Mouse (Mus musculus) mouse trophoblast stem cell (cell line): ENCODE measurements around the gene Mecr.
"Not testable (repeated sequence)": the region's sequence is repeated elsewhere in the genome, so short reads cannot be mapped to it uniquely, and the experiment has no call there.

Source experiments
- in situ Hi-C, 2 experiments: fragments of 300-500 bp; cut with MseI, MboI; formaldehyde crosslinking; loops; 2 replicates in 1 of 2; 3 replicates in 1 of 2; pipeline ENCODE4 v1.15.1; 2025

The Mecr gene

DNA sequence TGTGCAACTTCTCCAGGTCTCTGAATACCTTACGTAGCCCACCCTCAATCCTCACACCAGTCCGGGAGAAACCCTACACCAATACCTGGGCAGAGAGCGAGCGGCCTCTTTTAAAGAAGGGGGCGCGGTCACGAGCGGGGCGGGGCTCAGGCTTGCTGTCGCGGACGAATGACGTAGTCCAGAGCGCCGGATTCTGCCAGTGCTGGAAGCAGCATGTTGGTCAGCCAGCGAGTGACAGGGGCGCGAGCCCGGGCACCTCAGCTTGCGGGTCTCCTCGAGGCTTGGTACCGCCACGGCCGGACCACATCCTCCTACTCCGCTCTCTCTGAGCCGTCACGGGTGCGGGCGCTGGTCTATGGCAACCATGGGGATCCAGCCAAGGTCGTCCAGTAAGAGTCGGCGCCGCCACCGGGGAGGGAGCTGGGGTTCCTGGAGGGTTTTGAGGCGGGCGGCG is at the start of gene Mecr:
Gene Mecr (plus strand): TSS at position 181 of the 454 bp plus-strand sequence.
- in situ Hi-C loops, result no loop called here

DNA sequence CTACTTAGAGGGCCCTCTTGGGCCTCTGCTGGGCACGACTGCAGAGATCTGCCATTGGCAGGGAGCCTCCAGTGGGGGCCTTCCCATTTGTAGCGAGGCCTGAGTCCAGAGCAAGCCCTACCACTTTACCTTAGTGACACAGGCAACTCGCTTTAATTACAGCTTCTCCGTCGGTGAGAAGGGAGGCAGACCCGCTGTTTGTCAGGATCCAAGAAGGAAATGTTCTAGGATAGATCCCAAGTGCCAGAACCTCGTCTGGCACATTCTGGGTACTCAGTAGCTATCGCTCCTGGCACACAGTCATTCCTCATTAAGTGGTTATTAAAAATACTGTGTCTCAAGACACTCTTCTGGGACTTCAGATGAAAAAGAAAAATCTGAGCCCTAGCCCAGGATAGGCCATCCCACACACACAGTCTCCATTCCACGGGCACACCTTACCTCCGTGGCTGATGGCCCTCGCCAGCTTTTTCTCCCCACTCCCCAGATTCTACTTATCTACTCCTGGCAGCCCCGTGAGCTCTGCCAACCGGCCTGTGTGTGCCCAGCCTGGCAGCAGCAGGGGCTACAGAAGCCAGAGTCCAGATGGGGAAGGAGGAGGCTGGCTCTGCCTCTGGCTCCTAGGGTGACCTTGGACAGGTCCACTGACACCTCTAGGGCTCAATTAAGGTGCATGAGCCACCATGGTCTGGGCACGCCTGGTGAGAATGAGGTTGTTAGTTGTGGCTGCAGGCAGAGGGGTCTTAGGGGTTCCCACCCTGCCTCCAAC is 46.8 kb upstream of the Mecr start:
- in situ Hi-C loops, result no loop called here

DNA sequence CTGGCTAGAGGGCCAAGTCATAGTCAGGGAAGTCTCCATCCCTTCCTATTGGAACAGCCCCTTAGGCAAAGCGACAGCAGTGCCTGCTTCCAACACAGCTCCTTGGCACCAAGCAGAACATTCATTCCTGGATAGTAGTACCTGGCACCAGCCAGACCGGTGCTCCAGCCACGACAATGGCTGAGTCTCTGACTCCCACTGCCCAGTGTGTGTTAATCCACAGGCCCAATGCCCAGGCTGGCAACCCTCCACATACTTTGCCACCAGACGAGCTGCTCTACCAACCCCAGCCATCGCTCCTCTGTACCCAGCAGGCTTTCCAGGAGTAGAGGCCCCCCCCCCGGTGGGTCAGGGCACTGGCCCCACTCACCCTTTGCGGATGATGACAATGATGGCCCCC is 45.8 kb upstream of the Mecr start:
- in situ Hi-C loops, result no loop called here

DNA sequence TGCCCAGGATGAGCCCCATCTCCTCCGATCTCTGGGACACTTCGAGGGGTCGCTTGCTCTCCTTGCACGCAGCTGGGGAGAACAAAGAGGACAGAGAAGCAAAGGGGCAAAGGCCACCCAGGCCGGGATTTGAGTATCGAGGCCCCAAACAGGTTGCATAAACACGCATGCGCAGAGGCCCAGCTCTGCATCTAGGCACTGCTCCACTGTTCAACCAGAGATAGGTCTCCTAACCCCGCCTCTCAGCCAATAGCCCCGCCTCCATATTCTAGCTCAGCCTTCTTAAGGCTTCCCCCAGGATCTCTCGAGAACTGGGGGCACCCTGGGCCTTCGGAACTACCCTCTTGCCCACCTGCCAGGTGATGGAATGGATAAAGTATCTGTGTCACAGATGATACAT is 45.4 kb upstream of the Mecr start:
- in situ Hi-C loops, result no loop called here

DNA sequence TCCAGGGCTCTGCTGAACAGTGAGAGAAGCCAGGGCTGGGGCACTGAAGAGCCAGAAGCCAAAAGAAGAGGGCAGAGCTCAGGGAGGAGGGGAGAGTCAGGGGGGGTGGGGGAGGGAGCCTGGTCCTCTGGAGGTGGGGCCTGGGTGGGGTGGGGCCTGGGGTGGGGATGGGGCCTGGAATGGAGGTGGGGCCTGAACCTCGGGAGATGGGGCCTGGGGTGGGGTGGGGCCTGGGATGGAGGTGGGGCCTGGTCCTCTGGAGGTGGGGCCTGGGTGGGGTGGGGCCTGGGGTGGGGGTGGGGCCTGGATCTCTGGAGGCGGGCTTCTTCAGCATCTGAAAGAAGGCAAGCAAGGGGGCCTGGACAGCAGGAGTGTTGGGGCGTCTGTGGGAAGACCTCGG is 44.3 kb upstream of the Mecr start:
- in situ Hi-C loops, result no loop called here

DNA sequence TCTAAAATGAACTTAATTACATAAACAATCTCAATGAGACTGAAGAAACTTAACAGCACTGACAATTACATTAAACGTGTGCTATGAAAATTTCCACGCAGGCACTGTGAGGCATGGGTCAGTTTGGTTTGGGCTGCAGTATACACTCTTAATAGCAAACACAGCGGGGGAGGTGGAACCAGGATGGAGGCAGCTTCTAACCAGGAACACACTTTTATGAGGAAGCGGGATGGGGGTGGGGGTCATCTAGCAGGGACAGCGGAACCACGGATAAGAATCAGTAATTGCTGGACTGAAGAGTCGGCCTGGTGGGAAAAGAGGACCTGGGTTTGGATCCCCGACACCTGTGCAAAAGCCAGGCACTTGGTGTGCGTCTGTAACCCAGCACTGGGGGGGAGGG is 39.4 kb upstream of the Mecr start:
- in situ Hi-C loops, result no loop called here

DNA sequence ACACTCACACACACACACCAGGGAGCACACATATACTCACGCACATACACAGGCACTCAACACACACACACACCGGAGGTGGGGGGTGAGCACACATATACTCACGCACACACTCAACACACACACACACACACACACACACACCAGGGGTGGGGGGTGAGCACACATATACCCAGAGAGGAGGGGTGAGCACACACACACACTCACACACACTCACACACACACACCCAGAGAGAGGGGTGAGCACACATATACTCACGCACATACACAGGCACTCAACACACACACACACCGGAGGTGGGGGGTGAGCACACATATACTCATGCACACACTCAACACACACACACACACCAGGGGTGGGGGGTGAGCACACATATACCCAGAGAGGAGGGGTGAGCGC is 38.5 kb upstream of the Mecr start:
- in situ Hi-C loops, result not testable (repeated sequence)

DNA sequence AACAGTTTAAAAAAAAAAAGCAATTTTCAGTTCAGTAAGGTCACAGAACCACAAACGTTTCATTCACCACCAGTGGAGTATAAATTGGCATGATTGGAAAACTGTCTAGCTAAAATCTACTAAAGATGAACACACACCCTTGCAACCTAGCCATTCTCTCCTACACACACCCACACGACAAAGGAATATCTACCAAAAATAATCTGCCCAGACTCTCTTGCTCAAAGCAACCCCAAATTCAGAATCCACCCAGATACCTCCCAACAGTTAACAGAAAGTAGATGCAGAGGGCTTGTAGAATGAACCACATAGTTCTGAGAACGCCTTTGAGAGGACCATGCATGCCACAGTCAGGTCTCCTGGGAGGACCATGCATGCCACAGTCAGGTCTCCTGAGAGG is 38.0 kb upstream of the Mecr start:
- in situ Hi-C loops, result no loop called here

DNA sequence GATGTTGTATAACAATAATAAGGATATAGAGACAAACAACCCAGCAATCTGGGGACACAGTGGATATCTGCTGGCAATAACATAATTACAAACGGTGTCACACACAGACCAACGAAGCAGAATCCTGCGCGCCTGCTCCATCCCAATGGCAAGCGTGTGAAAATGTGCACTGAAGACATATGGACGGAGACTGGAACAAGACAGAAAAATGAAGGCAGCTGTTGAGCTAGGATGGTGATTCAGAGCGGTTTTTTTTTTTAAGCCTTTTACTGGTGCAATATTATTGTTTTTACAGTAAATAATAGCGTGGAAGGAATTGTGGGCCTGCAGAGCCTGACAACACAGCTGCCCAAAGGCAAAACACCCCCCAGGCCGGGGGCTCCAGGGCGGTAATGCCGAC is 30.8 kb upstream of the Mecr start:
- in situ Hi-C loops, result no loop called here

DNA sequence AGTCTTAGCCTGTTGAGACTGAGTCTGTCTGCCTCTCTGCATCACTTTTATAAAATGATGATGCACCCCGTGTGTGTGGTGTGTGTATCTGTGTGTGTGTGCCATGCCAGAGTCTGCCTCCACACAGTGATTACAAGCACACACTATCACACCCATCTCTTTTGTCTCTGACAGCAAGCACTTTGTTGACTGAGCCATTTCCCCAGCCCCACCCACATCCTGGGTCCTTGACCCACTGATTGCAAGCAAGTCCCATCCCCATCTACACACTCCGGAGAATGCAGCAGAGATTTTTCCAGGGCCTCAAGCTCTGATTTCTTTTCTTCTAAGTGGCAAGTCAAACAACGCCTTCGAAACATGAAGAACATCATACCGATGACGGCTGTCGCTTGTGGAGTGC is 29.5 kb upstream of the Mecr start:
- in situ Hi-C loops, result no loop called here

DNA sequence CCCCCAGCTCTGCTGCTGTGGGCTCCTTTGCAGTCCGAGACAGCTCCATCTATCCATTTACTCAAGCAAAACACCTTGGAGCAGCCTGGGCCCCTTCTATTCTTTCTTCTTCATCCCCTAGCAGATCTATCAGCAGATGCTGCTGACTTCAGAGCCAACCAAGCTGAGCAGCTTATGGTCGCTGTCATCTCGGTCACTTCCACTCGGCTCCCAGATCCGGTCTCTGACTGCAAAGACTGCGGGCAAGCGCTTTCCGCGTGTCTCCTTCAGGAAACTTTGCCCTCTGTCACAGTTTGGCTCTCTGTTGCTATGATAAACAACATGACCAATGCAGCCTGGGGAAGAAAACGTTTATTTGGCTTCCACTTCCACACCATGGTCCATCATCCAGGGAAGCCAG is 28.4 kb upstream of the Mecr start:
- in situ Hi-C loops, result no loop called here

DNA sequence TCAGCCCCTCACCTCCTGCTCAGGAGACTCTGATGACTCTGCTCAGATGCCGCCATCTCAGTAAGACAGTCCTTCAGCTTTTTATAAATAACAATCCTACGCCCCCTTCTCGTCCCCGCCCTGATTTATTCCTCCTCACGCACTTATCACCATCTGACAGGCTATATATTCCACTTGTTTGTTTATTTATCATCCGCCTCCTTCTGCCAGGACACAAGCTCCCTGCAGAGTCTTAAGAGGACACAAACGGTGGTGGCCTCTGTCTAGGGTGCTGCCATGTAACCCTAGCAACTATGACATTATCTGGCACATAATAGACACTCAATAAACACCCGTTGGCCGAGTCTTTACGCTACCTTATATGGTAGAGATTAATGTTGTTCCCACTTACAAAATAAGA is 27.5 kb upstream of the Mecr start:
- in situ Hi-C loops, result no loop called here

DNA sequence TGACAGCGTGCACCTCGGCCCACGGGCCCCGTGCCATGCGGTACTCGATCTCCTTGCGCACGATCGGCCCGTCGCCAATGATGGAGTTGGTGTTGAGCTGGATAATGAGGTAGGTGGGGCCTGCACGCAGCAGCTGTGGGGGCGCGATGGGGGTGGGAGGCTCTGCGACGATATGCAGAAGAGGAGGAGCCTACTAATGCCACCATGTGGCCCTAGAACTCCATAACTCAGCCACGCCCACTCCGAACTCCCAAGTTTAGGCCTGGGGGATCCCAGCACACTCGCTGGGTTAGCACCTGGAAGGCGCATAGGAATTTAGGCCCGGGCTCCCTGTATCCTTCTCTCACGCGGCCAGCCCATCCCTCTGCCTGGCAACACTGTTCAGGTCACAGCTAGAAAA is 24.3 kb upstream of the Mecr start:
- in situ Hi-C loops, result no loop called here

DNA sequence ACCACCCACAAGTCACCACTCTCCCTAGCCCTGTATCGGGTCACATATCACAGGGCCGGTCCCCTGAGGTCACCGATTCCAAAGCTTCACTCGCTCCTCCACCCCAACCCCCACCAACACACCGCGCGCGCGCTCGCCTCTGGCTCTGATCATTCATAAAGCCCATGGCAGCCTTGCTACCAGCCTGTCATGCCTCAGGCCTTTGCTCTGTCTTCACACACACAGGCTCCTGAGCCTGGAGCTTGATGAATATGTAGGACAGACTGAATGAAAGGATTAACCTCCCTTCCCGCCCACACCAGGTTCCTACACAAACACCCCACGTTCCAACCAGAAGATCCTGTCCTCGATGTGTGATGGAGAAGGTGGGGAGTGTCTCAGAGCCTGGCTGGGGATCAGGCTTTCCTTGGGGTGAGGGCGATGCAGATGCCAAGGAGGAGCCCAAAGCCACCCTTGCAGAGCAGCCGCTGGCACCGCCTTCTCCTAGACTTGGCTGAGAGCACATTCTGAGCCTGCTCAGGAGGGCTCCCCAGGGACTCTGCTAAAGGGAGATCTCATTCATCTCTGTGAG is 22.0 kb upstream of the Mecr start:
- in situ Hi-C loops, result no loop called here

DNA sequence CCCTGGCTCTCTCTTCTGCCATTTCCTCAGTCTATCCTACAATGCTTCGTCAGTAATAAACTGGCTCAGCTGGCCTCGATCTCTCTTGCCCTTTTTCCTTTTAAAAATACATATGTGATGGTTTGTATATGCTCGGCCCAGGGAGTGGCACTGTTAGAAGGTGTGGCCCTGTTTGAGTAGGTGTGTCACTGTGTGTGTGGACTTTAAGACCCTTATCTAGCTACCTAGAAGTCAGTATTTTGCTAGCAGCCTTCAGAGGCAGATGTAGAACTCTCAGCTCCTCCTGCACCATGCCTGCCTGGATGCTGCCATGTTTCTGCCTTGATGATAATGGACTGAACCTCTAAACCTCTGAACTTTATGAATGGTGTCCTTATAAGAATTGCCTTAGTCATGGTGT is 20.7 kb upstream of the Mecr start:
- in situ Hi-C loops, result no loop called here

DNA sequence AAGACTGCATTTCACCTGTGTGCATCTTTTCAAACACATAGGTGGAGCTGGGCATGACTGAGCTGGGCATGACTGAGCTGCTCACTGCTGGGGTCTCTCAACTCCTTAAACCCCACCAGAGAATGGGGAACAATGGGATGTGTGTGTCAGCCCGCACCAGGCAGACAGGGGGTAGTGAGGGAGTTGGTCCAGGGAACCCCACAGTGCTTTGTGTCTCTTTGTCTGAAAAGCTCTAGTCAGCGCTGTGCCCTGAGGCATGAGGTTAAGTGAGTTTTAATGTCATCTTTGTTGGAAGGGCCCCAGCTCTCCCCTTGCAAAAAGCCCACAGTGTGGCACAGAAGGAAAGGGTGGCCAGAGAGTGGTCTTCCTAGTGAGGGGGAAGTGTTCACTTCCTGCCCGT is 18.3 kb upstream of the Mecr start:
- in situ Hi-C loops, result no loop called here

DNA sequence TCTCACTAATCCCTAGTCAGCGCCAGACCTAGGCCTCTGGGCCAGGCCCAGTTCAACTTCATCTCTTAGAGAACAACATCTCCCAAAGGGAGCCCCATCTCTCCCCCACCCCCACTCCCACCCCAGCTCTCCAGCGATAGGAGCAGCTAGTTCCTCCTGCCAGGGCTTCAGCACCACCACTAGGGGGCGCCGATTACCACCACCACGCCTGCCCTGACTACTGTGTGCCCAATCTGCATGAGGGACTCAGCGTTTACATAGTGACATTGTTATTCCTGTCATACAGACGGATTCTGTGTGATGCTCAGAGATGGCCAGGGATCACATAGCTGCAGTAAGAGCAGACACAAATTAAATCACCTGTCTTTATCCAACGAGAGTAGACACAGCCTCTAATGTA is 17.4 kb upstream of the Mecr start:
- in situ Hi-C loops, result no loop called here

DNA sequence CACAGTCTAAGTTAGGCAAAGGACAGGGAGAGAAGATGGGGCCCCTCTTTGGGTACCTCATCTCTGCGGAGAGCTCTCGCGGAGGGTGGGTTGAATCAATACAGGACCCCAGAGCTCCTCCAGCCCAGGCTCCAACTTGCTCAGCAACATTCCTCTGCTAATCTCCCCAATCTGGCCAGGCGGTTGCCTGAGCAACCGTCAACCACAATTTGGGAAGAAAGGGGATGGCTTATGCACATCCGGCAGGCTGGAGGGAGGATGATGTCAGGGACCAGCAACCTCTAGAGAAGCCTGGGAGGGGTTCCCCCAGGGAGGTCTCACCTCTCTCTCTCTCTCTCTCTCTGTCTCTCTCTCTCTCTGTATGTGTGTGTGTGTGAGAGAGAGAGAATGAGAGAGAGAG is 16.4 kb upstream of the Mecr start:
- in situ Hi-C loops, result no loop called here

DNA sequence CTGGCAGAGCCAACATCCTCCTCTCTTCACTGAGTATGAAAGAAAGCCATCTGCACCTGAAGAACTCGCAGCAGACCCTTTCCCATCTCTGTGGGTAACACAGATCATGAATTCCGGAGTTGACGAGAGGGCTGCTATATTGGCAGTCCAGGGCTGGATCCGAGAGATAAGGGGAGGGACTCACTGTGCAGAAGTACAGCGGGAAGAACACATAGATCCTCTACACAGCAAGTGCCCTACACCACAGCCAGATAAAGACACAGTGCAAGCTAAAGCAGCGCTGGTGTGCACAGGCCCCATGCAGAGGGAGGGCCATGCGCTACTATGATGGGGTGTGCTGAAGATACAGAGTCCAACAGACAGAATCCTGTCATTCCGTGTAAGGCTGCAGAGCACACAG is 14.1 kb upstream of the Mecr start:
- in situ Hi-C loops, result no loop called here

DNA sequence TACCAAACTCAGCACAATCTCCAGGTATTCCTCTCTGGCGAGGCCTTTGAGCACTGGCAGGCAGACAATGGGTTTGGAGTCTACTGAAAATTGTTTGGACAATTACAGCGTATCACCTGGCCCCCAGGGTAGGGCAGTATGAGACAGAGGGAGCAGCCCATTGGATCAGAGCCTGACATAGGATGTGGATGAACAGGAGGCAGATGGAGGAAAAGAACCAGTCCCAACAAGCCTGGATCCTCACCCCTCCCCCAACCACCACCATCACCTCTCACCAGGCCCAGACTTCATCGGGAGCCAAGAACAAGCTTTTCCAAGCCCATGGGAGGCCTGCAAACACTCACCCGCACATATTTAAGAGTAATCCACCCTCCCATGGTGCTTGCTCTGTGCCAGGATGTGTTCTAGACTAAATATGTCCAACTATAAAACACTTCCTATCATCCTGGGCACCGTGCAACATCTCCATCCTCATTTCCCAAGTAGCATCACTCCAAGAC is 11.7 kb upstream of the Mecr start:
- in situ Hi-C loops, result loop anchor here in 1 of 2 experiments (10.0 kb wide), 1 partner anchor 877 kb away; no protein-coding TSS in a partner anchor

DNA sequence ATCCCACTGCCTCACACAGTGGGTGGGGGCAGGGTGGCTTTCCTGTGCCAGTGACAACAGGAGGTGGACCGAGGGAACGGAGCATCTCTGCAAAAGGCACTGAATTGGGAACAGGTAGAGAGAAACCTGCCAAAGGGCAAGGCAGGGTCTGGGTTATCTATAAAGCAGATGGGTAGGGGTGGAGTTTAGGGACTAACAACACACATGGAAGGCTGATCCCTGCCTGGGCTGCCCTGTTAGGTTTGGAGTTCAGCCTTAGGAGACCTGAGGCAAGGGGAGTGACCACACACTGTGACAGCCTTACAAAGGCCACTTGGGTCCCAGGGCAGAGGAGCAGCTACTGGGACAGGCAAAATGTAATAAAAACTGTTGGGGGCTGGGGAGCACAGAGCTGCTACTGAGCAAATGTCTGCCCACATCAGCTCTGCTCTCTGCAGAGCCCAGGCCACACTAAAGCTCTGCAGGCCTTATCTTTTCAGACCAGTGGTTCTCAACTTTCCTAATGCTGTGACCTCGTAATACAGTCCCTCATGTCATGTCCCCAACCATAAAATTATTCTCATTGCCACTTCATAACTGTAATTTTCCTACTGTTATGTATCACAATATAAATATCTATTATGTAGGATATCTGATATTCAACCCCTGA is 10.4 kb upstream of the Mecr start:
- in situ Hi-C loops, result loop anchor here in 1 of 2 experiments (10.0 kb wide), 1 partner anchor 878 kb away; no protein-coding TSS in a partner anchor

DNA sequence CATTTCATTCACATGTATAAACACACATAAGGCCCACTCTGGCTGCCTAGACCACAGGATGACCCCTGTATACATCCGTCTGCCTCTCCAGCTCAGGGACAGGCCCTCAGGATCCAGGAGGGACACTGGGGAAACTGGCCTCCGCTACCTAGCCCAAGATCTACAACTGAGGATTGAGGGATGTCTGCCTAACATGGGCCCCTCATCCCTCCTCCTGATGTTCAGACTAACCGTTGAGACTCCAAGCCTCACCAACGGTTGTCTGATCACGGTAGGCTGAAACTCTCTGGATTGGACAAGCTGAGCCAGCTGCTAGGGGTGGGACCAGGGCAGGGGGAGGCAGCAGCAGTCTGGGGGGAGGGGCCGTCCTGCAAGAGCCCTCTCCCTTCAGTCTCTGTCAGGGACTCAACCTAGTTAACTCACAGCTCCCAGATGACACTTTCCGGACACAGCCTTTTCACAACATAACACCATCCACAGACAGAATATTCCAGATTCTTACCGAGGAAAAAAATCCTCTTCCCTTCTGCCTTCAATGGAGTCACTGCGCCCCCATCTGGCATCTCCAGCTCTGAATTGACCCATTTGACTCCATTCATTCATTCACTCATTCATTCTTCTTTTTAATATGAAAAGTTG is 9.2 kb upstream of the Mecr start:
- in situ Hi-C loops, result loop anchor here in 1 of 2 experiments (10.0 kb wide), 1 partner anchor 879 kb away; no protein-coding TSS in a partner anchor
